Mouse (Mus musculus) left cerebral cortex, adult 2 months (tissue): Measurements from ENCODE around the gene Eif3b. TPM values are rescaled to one million over a fixed set of nuclear protein-coding genes. Genes with fewer than 3 reads are reported as not detected.
"Not testable (repeated sequence)": the region's sequence is repeated elsewhere in the genome, so short reads cannot be mapped to it uniquely, and the experiment has no call there.

Experiments used
- DNase-seq, 2 experiments: peaks; one replicate each; pipeline ENCODE4 v3.0.0; 2021 to 2022; ENCODE audit warnings: low spot score in 2 of 2, mixed read lengths in 1 of 2; ENCODE audit errors: extremely low spot score in 1 of 2
- H3K27ac ChIP-seq: fragments of 200-600 bp; 2 replicates; pipeline ENCODE4 v1.8.1; 2022
- H3K4me3 ChIP-seq: fragments of 200-600 bp; 2 replicates; pipeline ENCODE4 v1.8.1; 2022
- CTCF ChIP-seq: fragments of 200-600 bp; IDR thresholded peaks from 2 replicates; pipeline ENCODE4 v1.8.1; 2022; ENCODE audit warnings: antibody characterized with exemption, mild to moderate bottlenecking, moderate library complexity
- intact Hi-C: fragments of 180-260 bp; cut with DNase I; formaldehyde crosslinking; loops from one replicate; pipeline ENCODE4 v1.15.1; 2025
- total RNA-seq, 2 experiments: library from RNA; stranded (reverse); gene quantifications; 2 replicates each; pipeline ENCODE4 v1.2.3; 2021

Eif3b gene
- total RNA-seq, 2 experiments from 2014 or later = 91.5 to 92.9 TPM

DNA sequence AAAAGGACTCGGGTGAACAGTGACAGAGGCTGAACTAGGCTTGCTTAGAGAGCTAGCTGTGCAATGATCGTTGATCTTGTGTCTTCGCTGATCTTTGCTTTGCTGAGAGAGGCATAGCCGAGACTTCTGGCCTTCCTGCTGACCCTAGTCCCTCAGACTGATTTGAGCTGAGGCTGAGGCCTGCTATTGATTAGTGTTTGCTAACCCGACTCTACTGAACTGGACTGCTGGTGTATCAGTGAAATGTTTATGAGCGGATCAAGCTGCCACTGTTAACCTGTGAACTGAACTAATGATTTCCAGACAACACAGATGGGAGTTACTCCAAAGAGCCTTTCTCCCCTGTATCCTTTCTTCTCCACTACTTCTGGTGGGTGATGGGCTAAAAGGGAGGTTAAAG, 14.0 kb upstream of the Eif3b start:
- H3K27ac ChIP-seq = no peak overlapping the region
- no peak for DNase-seq
- H3K4me3 ChIP-seq = no peak overlapping the region
- intact Hi-C loops = no loop called here
- no peak for TF ChIP-seq CTCF

DNA sequence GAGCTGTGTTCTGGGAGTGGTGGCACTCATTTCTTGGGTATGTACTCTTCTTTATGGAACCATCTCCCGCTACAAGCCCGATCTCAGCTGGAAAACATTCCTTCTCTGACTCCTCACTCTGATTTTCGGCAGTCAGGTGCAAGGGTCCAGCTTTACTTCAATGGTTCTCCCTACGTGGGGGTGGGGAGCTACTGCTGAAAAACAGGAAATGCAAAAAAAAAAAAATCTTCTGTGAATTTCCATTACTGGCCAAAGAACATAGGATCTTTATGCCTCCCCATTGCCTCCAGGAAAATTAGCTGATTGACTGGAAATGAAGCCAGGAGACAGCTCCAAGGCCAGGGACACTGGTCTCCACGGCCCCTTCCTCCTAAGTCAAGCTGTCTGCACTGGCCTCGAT, 12.5 kb upstream of the Eif3b start:
- intact Hi-C loops = no loop called here
- Histone ChIP-seq H3K27ac (no peak overlapping the region), H3K4me3 (no peak overlapping the region)
- no peak for TF ChIP-seq CTCF
- DNase-seq = no peak

DNA sequence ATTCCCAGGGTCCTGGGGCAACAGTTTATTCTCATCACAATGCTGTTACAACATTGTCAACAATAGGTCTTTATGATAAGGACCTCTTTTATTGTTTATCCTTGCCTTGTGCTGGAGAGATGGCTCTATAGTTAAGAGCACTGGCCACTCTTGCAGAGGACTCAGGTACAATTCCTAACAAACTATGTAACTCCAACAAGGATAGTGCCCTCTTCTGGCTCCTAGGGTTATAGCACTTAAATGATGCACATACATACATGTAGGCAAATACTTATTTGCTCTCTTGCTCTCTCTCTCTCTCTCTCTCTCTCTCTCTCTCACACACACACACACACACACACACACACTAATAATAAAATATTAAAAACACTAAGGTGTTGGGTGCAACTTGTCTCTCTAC, 10.3 kb upstream of the Eif3b start:
- no peak overlapping the region for H3K27ac ChIP-seq
- H3K4me3 ChIP-seq = no peak overlapping the region
- no peak for DNase-seq
- intact Hi-C loops = no loop called here
- TF ChIP-seq CTCF = no peak; the same call in 1 of the 2 replicates

DNA sequence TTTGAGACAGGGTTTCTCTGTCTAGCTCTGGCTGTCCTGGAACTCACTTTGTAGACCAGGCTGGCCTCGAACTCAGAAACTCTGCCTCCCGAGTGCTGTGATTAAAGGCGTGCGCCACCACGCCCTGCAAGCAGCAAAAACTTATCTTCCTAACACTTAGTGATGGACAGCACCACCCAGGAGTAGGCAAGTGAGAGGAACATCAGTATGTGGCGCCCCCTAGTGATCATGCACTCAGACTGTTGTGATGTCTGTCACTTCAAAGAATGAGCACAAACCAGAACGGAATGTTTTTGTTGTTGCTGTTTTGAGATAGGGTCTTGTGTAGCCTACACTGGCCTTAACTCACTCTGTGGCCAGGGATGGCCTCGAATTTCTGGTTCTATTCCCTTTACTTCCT, 7.8 kb upstream of the Eif3b start:
- TF ChIP-seq CTCF = peak; percentile 66
- H3K4me3 ChIP-seq = no peak overlapping the region

DNA sequence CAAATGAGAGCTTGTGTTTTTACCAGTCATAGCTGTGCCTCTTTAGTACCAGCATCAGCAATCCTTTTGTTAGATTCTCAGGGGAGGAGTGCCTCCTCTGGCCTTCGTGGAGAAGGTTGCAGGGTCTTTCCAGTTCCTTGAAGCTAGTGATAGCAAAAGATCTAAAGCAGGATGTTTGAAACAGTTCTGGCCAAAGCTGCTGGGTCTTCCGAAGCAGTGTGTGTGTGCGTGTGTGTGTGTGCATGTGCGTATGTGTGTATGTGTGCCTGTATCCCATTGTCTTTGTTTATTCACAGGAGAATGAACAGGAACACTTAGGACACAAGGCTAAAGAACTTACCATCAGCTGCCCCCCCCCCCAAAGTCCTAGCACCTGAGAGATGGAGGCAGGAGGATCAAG, 4.5 kb upstream of the Eif3b start:
- TF ChIP-seq CTCF = no peak
- no peak for DNase-seq
- intact Hi-C loops = loop anchor here (5.0 kb wide), 2 partner anchors 77 to 577 kb away; no protein-coding TSS in a partner anchor

More for the DNA sequence above, 7.8 kb upstream of the Eif3b start:
- DNase-seq = peak; percentile 42 to 46
- intact Hi-C loops = loop anchor here (5.0 kb wide), 1 partner anchor 74 kb away; no protein-coding TSS in a partner anchor
- no peak overlapping the region for H3K27ac ChIP-seq

DNA sequence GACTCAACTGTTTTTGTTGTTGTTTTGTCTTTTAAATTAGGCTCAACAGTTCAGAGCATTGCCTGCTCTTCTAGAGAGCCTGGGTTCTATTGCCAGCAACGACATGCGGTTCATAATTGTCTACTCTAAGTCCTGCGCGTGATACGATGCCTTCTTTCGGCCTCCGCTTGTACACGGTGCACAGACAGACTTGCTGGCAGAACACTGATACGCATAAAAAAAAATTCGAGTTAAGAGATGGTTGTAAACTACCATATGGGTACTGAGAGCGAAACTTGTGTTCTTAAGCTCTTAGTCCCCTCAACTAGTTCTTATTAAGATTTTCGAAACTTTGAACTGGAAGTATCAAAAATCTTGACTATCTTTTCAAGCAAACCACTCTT, 1.0 kb upstream of the Eif3b start:
- intact Hi-C loops = loop anchor here (2.0 to 5.0 kb wide), 2 partner anchors 87 to 581 kb away; partner anchors contain the start of gene Chst12
- Histone ChIP-seq H3K4me3 (peak overlapping the region; percentile 81), H3K27ac (peak overlapping the region; percentile 100)
- DNase-seq = no peak
- TF ChIP-seq CTCF = no peak

More for the DNA sequence above, 4.5 kb upstream of the Eif3b start:
- H3K27ac ChIP-seq = no peak overlapping the region
- no peak overlapping the region for H3K4me3 ChIP-seq

DNA sequence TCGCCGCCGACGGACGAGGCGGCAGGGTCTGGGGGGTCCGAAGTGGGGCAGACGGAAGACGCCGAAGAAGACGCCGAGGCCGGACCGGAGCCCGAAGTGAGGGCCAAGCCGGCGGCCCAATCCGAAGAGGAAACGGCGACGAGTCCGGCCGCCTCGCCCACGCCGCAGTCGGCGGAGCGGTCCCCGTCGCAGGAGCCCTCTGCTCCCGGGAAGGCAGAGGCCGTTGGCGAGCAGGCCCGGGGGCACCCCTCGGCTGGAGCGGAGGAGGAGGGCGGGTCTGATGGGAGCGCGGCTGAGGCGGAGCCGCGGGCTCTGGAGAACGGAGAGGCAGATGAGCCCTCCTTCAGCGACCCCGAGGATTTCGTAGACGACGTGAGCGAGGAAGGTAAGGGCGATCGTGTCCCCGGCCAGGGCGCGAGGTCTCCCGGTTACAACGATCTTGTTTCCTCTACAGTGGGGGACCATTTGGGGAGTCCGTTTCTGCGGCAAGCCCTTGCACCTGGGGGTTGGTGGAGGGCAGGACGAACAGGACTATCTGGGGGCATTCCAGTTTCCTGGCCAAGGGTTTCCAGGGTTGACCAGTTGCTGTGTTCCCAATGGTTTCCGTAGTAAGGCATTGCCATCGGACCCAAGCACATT, 433 bp downstream of the Eif3b start:
- no peak for TF ChIP-seq CTCF

DNA sequence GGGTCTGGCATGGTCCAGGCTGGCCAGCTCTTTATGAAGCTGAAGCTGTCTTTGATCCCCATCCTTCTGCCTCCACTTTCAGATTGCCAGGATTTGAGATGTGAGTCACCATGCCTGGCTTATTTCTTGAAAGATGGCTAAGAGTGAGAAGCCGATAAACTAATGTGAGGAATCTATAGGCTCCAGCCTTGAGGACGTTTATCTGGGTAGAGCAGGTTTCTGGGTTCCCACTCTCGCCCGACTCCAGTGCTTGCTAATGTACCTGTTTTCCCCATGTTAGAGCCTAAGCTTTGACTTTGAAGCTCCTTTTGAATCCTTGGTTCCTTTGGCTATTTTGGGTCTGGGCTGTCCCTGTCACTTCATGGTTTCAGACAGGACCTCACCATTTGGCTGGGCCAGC, 1.5 kb downstream of the Eif3b start:
- TF ChIP-seq CTCF = no peak
- intact Hi-C loops = loop anchor here (5.0 kb wide), 1 partner anchor 117 kb away; no protein-coding TSS in a partner anchor
- H3K27ac ChIP-seq = no peak overlapping the region
- DNase-seq = no peak
- H3K4me3 ChIP-seq = peak overlapping the region; percentile 81

More for the DNA sequence above, 433 bp downstream of the Eif3b start:
- peak overlapping the region; percentile 81 for H3K4me3 ChIP-seq
- peak overlapping the region; percentile 100 for H3K27ac ChIP-seq
- no peak for DNase-seq
- intact Hi-C loops = loop anchor here (2.0 to 5.0 kb wide), 3 partner anchors 85 to 582 kb away; partner anchors contain the start of gene Chst12

DNA sequence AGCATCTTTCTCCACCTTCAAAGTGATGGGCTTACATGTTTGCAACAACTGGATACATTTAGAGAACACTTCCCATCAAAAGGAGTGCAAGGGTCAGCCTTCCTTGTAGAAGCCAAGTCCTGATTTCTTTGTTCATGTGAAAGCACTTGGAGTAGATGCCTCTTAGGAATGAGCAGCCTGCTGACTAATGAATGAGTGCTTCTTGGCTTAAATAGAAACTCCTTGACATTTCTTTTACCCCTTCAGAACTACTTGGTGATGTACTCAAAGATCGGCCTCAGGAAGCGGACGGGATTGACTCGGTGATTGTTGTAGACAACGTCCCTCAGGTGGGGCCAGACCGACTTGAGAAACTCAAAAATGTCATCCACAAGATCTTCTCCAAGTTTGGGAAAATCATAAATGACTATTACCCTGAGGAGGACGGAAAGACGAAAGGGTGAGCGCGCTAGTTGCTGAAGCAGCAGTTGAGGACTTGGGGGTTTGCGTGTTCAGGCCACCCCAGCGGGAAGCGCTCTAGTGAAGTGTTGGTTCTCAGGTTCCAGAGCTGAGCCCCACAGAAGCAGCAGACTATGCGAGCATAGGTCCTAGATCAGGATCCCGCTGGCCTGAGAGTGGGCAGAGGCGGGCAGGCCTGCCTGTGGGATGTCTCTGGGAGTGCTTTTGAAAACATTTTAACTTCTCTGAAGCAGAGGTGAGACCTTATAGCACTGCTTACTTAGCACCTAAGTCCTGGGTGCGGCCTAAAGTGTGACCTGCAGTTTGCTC, 6.1 kb downstream of the Eif3b start:
- intact Hi-C loops = no loop called here
- TF ChIP-seq CTCF = no peak
- Histone ChIP-seq H3K4me3 (no peak overlapping the region), H3K27ac (no peak overlapping the region)
- no peak for DNase-seq

DNA sequence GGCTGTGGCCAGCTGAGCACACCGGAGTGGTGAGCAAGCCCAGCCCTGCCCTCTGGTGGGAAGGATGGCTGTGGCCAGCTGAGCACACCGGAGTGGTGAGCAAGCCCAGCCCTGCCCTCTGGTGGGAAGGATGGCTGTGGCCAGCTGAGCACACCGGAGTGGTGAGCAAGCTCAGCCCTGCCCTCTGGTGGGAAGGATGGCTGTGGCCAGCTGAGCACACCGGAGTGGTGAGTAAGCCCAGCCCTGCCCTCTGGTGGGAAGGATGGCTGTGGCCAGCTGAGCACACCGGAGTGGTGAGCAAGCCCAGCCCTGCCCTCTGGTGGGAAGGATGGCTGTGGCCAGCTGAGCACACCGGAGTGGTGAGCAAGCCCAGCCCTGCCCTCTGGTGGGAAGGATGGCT, 20.0 kb downstream of the Eif3b start:
- H3K27ac ChIP-seq, DNase-seq, H3K4me3 ChIP-seq, intact Hi-C loops: not testable (repeated sequence)

DNA sequence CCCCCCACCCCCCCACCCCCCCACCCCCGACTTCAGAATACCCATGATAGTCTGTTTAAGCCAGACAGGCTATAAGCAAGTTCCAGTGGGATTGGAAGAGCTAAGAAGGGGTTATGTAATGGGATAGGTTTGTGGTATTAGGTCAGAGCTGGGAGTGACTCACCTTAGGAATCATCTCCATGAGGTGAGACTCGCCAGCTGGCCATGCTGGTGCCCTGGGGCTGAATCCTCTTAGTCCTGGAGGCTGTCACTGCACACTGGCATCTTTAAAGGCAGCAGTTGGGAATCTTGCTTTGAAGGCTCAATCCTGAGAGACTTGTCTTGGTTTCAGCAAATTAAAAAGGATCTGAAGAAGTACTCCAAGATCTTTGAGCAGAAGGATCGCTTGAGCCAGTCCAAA, 22.3 kb downstream of the Eif3b start:
- no peak for DNase-seq
- Histone ChIP-seq H3K27ac (no peak overlapping the region), H3K4me3 (no peak overlapping the region)
- intact Hi-C loops = loop anchor here (5.0 to 10.0 kb wide), 2 partner anchors 86 to 243 kb away; no protein-coding TSS in a partner anchor
- no peak for TF ChIP-seq CTCF

DNA sequence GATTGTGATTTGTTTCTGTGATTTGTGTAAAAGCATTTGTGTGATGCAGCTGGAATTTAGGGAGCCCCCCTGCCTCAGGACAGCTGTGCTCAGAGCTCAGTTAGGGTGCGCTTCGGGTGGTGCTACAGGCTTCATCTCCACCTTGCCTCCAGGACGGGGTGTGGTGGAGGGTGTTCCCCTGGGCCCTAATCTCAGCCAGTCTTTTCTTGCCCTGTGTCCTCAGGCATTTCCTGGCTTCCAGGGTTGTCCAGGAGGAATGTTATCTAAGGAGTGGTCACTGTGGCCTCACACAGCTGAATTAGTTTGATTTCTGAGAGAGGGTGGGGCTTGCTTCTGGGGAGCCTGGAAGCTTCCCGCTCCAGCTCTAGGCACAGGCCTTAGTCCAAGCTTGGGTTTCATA, 24.9 kb downstream of the Eif3b start:
- no peak for DNase-seq
- no peak overlapping the region for H3K27ac ChIP-seq
- intact Hi-C loops = loop anchor here (5.0 to 10.0 kb wide), 2 partner anchors 83 to 241 kb away; no protein-coding TSS in a partner anchor
- H3K4me3 ChIP-seq = no peak overlapping the region
- no peak for TF ChIP-seq CTCF
